Mouse (Mus musculus) lung, postnatal 0 days (tissue): ENCODE data around the gene Ndufb8.

Experiments
- CTCF ChIP-seq: IDR thresholded peaks from 2 replicates; pipeline ENCODE4 v1.5.1; 2016; ENCODE audit warnings: antibody characterized with exemption, mild to moderate bottlenecking
- EP300 ChIP-seq: IDR thresholded peaks from 2 replicates; pipeline ENCODE4 v1.6.1; 2016; ENCODE audit warnings: antibody characterized with exemption, mild to moderate bottlenecking, control low read depth

DNA sequence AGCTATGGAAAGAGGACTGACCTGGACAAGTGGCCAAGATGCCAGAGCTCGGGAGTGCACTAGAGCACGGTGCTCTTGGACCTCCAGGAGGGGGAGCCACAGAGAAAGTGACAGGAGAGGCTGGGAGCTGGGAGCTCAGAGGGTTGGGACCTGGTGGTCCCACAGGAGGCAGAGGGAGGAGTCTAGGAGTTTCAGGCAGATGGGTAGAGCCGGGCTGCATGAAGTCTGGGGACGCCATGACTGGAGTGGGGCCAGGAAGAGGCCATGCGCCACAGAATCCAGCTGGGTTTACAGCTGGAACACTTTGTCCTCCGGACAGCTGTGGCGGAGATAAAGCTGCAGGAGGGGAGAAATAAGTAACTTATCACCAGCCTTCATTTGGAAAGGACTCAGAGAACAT lies 36.1 kb downstream of the Ndufb8 start:
- TF ChIP-seq CTCF: peak; percentile 49
- peak; percentile 62; the same call in 1 of the 2 replicates for TF ChIP-seq EP300
